Mouse (Mus musculus) spleen, postnatal 0 days (tissue): ENCODE measurements around the gene BC055324. TPM values are rescaled to one million over a fixed set of nuclear protein-coding genes. Genes with fewer than 3 reads are reported as not detected.

Source experiments
- polyA plus RNA-seq: library from polyadenylated mRNA; unstranded; fragments of >200 nt; fragmentation: Nextera tagmentation; extraction: Ambion mirVana; gene quantifications from 2 replicates; pipeline ENCODE4 v1.2.1, GENCODE M21; 2015

Gene BC055324
- polyA plus RNA-seq: 9.8 and 10.2 TPM in 2 replicates

GRCm38 (mm10) chr1:163994721-163995608 is at the start of gene BC055324, which contains the start of gene Mettl18:
TSS of gene BC055324 (minus strand) at chr1:163994796.
TSS of gene Mettl18 (plus strand) at chr1:163994889.

GRCm38 (mm10) chr1:163928846-163929245 is 65.8 kb downstream of the BC055324 start, which contains the start of gene Scyl3:
TSS of gene Scyl3 (plus strand) at chr1:163929100.

Other genes with a start within 250 kb of the BC055324 start
- gene Kifap3, start 215.2 kb downstream of the BC055324 start, polyA plus RNA-seq: 4.3 and 5.8 TPM in 2 replicates
- gene Scyl3, start 65.7 kb downstream of the BC055324 start, polyA plus RNA-seq: 13.6 and 14.5 TPM in 2 replicates
- 6.2 and 6.9 TPM in 2 replicates for gene Mettl18, start 93 bp upstream of the BC055324 start, polyA plus RNA-seq
- gene Sele, start 53.4 kb upstream of the BC055324 start, polyA plus RNA-seq: 0.04 and 0.08 TPM in 2 replicates
- gene Sell, start 67.2 kb upstream of the BC055324 start, polyA plus RNA-seq: 26.5 and 35.1 TPM in 2 replicates
- 1.2 and 1.4 TPM in 2 replicates for gene Selp, start 120.5 kb upstream of the BC055324 start, polyA plus RNA-seq
- gene F5, start 157.0 kb upstream of the BC055324 start, polyA plus RNA-seq: 2.0 and 2.2 TPM in 2 replicates